Mouse (Mus musculus) kidney, adult 2 months (tissue): ENCODE results near the gene Cpn1.

Source experiments
- CTCF ChIP-seq: fragments of 200-500 bp; conservative IDR thresholded peaks from 2 replicates; pipeline ENCODE4 v1.5.1; 2011; ENCODE audit warnings: low read depth, mild to moderate bottlenecking, control low read depth, low read length, moderate library complexity, mixed read lengths; ENCODE audit not compliant: insufficient read depth, insufficient read length
- POLR2A ChIP-seq: fragments of 200-500 bp; IDR thresholded peaks from one replicate; pipeline ENCODE4 v1.6.1; 2011; ENCODE audit warnings: low read depth, low read length, control low read depth

DNA sequence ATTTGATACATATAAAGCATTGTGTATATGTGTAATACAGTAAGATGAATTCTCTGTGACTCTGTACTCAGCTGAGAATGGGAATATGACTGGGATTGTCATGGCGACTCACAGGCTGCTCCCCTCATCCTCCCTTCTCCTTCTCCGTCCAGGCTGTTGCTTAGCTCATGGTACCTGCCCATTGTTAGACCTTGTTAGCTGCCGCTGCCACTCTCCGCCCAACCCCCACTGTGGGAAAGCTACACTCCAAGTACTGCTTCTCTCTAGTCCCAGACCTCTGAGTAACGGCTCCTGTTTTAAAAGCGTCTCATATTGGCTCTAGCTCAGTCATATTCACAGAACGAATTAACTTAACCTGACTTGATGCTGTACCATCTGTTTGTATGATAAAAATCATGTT is 33.4 kb upstream of the Cpn1 start:
- TF ChIP-seq POLR2A = no peak
- no peak for TF ChIP-seq CTCF
